Mouse (Mus musculus) midbrain, embryonic 10.5 days (tissue): ENCODE measurements around the gene Cyp11a1. TPM values are rescaled to one million over a fixed set of nuclear protein-coding genes. Genes with fewer than 3 reads are reported as not detected.

ENCODE experiments used
- DNase-seq: peaks from one replicate; pipeline ENCODE4 v3.0.0-alpha.2; 2017; ENCODE audit warnings: low spot score
- H3K27ac ChIP-seq: fragments of 300-500 bp; sonication (generic); replicated peaks from 2 replicates; pipeline ENCODE4 v1.5.1; 2016; ENCODE audit warnings: mild to moderate bottlenecking
- H3K27me3 ChIP-seq: fragments of 300-500 bp; sonication (generic); 2 replicates; pipeline ENCODE4 v1.6.1; 2016; ENCODE audit warnings: low read depth, mild to moderate bottlenecking; ENCODE audit not compliant: poor library complexity, severe bottlenecking
- H3K36me3 ChIP-seq: fragments of 300-500 bp; sonication (generic); 2 replicates; pipeline ENCODE4 v1.6.1; 2016; ENCODE audit warnings: mild to moderate bottlenecking, moderate library complexity
- H3K4me1 ChIP-seq: fragments of 300-500 bp; sonication (generic); 2 replicates; pipeline ENCODE4 v1.6.1; 2016
- H3K4me3 ChIP-seq: fragments of 300-500 bp; sonication (generic); 2 replicates; pipeline ENCODE4 v1.5.1; 2016; ENCODE audit warnings: mild to moderate bottlenecking, moderate library complexity
- H3K9me3 ChIP-seq: fragments of 300-500 bp; sonication (generic); replicated peaks from 2 replicates; pipeline ENCODE4 v1.6.1; 2016; ENCODE audit warnings: mild to moderate bottlenecking
- WGBS: fragments of 180-500 bp; shearing (Covaris S2); methylation state at CpG from one replicate; pipeline ENCODE4 v1.1.7; 2016; 5-methylcytosine and 5-hydroxymethylcytosine counted together
- polyA plus RNA-seq: library from polyadenylated mRNA; unstranded; fragments of >200 nt; fragmentation: Nextera tagmentation; extraction: Ambion mirVana; gene quantifications from 2 replicates; pipeline ENCODE4 v1.2.1, GENCODE M21; 2016

Gene Cyp11a1
- 0.07 and 0.09 TPM in 2 replicates for polyA plus RNA-seq

- Histone ChIP-seq H3K4me1 (peaks cover 24% of the 10 kb centered on the region), H3K27me3 (no peaks in the 10 kb centered on the region), H3K27ac (no peak within 1 kb of the TSS), H3K4me3 (no peak within 1 kb of the TSS), H3K9me3 (no peaks in the 10 kb centered on the region), H3K36me3 (no peaks in the 10 kb centered on the region)
- DNase-seq, result no peak
- 88% methylated on average over 16 of the region's 16 CpGs for WGBS
Measured at GRCm38 (mm10) chr9:58005753-58006461, at the start of gene Cyp11a1. Gene Cyp11a1, plus strand, starts transcription at chr9:58006411.

GRCm38 (mm10) chr9:57956838-57957236 lies 49.4 kb upstream of the Cyp11a1 start:
- Histone ChIP-seq H3K4me3 (no peak overlapping the region), H3K4me1 (peaks cover 11% of the 10 kb centered on the region), H3K9me3 (no peaks in the 10 kb centered on the region), H3K27ac (no peak overlapping the region), H3K36me3 (0 out of 2 replicates have a peak, but pooled peaks cover 4% of the 10 kb centered on the region), H3K27me3 (no peaks in the 10 kb centered on the region)
- DNase-seq, result no peak
- WGBS, result 85% methylated on average over 5 of the region's 5 CpGs

- H3K4me1 ChIP-seq, result peaks cover 16% of the 10 kb centered on the region
- 0 out of 2 replicates have a peak, but pooled peaks cover 4% of the 10 kb centered on the region for H3K36me3 ChIP-seq
- no peak overlapping the region for H3K27ac ChIP-seq
- no peak overlapping the region for H3K4me3 ChIP-seq
- DNase-seq, result no peak
- H3K9me3 ChIP-seq, result no peaks in the 10 kb centered on the region
- 71% methylated on average over 1 of the region's 1 CpGs for WGBS
- no peaks in the 10 kb centered on the region for H3K27me3 ChIP-seq
Measured at GRCm38 (mm10) chr9:57958615-57959014, 47.6 kb upstream of the Cyp11a1 start.

- H3K9me3 ChIP-seq, result no peaks in the 10 kb centered on the region
- WGBS, result 76% methylated on average over 10 of the region's 10 CpGs
- DNase-seq, result no peak
Measured at GRCm38 (mm10) chr9:57959399-57959798, 46.8 kb upstream of the Cyp11a1 start.

GRCm38 (mm10) chr9:57959886-57960866 lies 46.0 kb upstream of the Cyp11a1 start:
- Histone ChIP-seq H3K36me3 (0 out of 2 replicates have a peak, but pooled peaks cover 4% of the 10 kb centered on the region), H3K27me3 (no peaks in the 10 kb centered on the region), H3K4me1 (peaks cover 29% of the 10 kb centered on the region), H3K4me3 (no peak overlapping the region), H3K27ac (no peak overlapping the region), H3K9me3 (no peaks in the 10 kb centered on the region)
- 86% methylated on average over 17 of the region's 17 CpGs for WGBS
- no peak for DNase-seq

More at GRCm38 (mm10) chr9:57959399-57959798, 46.8 kb upstream of the Cyp11a1 start:
- Histone ChIP-seq H3K4me3 (no peak overlapping the region), H3K36me3 (0 out of 2 replicates have a peak, but pooled peaks cover 4% of the 10 kb centered on the region), H3K27ac (no peak overlapping the region), H3K27me3 (no peaks in the 10 kb centered on the region), H3K4me1 (peaks cover 23% of the 10 kb centered on the region)

- Histone ChIP-seq H3K9me3 (no peaks in the 10 kb centered on the region), H3K4me3 (no peak overlapping the region), H3K36me3 (0 out of 2 replicates have a peak, but pooled peaks cover 4% of the 10 kb centered on the region), H3K4me1 (peaks cover 29% of the 10 kb centered on the region), H3K27ac (peak overlapping the region; percentile 61; the same call in 1 of the 2 replicates), H3K27me3 (no peaks in the 10 kb centered on the region)
- DNase-seq, result no peak
- WGBS, result 91% methylated on average over 15 of the region's 15 CpGs
Measured at GRCm38 (mm10) chr9:57961226-57961625, 45.0 kb upstream of the Cyp11a1 start.

- DNase-seq, result no peak
- no peak overlapping the region for H3K4me3 ChIP-seq
- H3K27me3 ChIP-seq, result no peaks in the 10 kb centered on the region
- no peaks in the 10 kb centered on the region for H3K9me3 ChIP-seq
- WGBS, result 71% methylated on average over 17 of the region's 17 CpGs
- 0 out of 2 replicates have a peak, but pooled peaks cover 4% of the 10 kb centered on the region for H3K36me3 ChIP-seq
- peak overlapping the region; percentile 55; the same call in 1 of the 2 replicates for H3K27ac ChIP-seq
- peaks cover 29% of the 10 kb centered on the region for H3K4me1 ChIP-seq
Measured at GRCm38 (mm10) chr9:57961863-57962778, 44.1 kb upstream of the Cyp11a1 start.

GRCm38 (mm10) chr9:57963249-57963997 lies 42.8 kb upstream of the Cyp11a1 start:
- DNase-seq, result no peak
- H3K9me3 ChIP-seq, result no peaks in the 10 kb centered on the region
- peaks cover 34% of the 10 kb centered on the region for H3K4me1 ChIP-seq
- 0 out of 2 replicates have a peak, but pooled peaks cover 4% of the 10 kb centered on the region for H3K36me3 ChIP-seq
- no peak overlapping the region for H3K4me3 ChIP-seq
- H3K27ac ChIP-seq, result no peak overlapping the region
- 87% methylated on average over 4 of the region's 4 CpGs for WGBS
- H3K27me3 ChIP-seq, result no peaks in the 10 kb centered on the region

- H3K27ac ChIP-seq, result no peak overlapping the region
- WGBS, result 74% methylated on average over 5 of the region's 5 CpGs
- no peak for DNase-seq
- H3K4me3 ChIP-seq, result no peak overlapping the region
- H3K9me3 ChIP-seq, result no peaks in the 10 kb centered on the region
- peaks cover 34% of the 10 kb centered on the region for H3K4me1 ChIP-seq
- no peaks in the 10 kb centered on the region for H3K27me3 ChIP-seq
- 0 out of 2 replicates have a peak, but pooled peaks cover 4% of the 10 kb centered on the region for H3K36me3 ChIP-seq
Measured at GRCm38 (mm10) chr9:57963998-57964395, 42.2 kb upstream of the Cyp11a1 start.

GRCm38 (mm10) chr9:57964528-57965250 lies 41.5 kb upstream of the Cyp11a1 start:
- no peaks in the 10 kb centered on the region for H3K9me3 ChIP-seq
- WGBS, result 71% methylated on average over 6 of the region's 6 CpGs
- no peaks in the 10 kb centered on the region for H3K27me3 ChIP-seq
- 0 out of 2 replicates have a peak overlapping the region, but pooled peaks have one; percentile 23 for H3K27ac ChIP-seq
- H3K36me3 ChIP-seq, result 0 out of 2 replicates have a peak, but pooled peaks cover 4% of the 10 kb centered on the region
- H3K4me1 ChIP-seq, result peaks cover 34% of the 10 kb centered on the region
- DNase-seq, result no peak
- no peak overlapping the region for H3K4me3 ChIP-seq
